Mouse (Mus musculus) brain, embryonic 14.5 days (tissue): Measurements from ENCODE around the gene Gm5447.

ENCODE experiments used
- CTCF ChIP-seq: fragments of 200-500 bp; IDR thresholded peaks from 2 replicates; pipeline ENCODE4 v1.5.1; 2012; ENCODE audit warnings: inconsistent platforms, mild to moderate bottlenecking, moderate library complexity, borderline replicate concordance; ENCODE audit not compliant: insufficient read depth, insufficient read length; ENCODE audit errors: extremely low read depth
- POLR2A ChIP-seq: fragments of 200-500 bp; IDR thresholded peaks from 2 replicates; pipeline ENCODE4 v1.6.1; 2012; ENCODE audit warnings: mild to moderate bottlenecking, inconsistent platforms, borderline replicate concordance; ENCODE audit not compliant: poor library complexity, insufficient read depth, insufficient read length, severe bottlenecking; ENCODE audit errors: extremely low read depth

DNA sequence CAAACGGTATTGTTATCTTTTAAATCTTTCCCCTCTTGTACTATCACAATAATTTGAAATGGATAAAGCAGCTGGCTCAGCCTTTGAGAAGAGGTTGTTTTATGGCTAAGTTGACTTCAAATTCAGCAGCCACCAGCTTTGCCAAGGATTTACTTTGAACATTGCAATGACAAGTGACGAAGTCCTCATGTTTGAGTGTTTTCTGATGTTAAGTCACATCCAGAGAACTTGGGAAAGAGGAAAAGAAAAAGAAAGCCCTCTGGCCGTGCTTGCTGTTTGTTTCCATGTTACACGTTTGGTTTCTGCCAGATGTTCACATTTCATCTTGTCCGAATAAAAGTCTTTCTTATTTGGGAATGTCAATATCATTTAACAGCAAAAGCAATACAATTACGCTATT lies 47.9 kb downstream of the Gm5447 start:
- no peak for TF ChIP-seq CTCF
- TF ChIP-seq POLR2A: no peak
